Mouse (Mus musculus) adrenal gland, postnatal 0 days (tissue): ENCODE results near the gene March2. TPM values are rescaled to one million over a fixed set of nuclear protein-coding genes. Genes with fewer than 3 reads are reported as not detected.

Experiments
- polyA plus RNA-seq: library from polyadenylated mRNA; unstranded; fragments of >200 nt; fragmentation: Nextera tagmentation; extraction: Ambion mirVana; gene quantifications from 2 replicates; pipeline ENCODE4 v1.2.1, GENCODE M21; 2015

Gene March2
- 84.2 and 105 TPM in 2 replicates for polyA plus RNA-seq

GRCm38 (mm10) chr17:33718384-33718881, at the start of gene March2:
Gene March2 (minus strand): TSS chr17:33718670.

GRCm38 (mm10) chr17:33760255-33761165, 42.0 kb upstream of the March2 start, which contains the start of gene Rab11b:
Gene Rab11b (minus strand): TSS chr17:33760530.

GRCm38 (mm10) chr17:33686760-33687159, 31.7 kb downstream of the March2 start, which contains the start of gene Hnrnpm:
Gene Hnrnpm (minus strand): TSS chr17:33686860.

GRCm38 (mm10) chr17:33637516-33638276, 80.8 kb downstream of the March2 start, which contains the start of gene Pram1:
Gene Pram1 (plus strand): TSS chr17:33638056.

Other genes with a start within 250 kb of the March2 start
- 30.0 and 32.6 TPM in 2 replicates for gene Adamts10, start 194.5 kb downstream of the March2 start, polyA plus RNA-seq
- 2.0 and 2.3 TPM in 2 replicates for gene Myo1f, start 163.0 kb downstream of the March2 start, polyA plus RNA-seq
- gene Zfp414, start 89.6 kb downstream of the March2 start, polyA plus RNA-seq, result 32.0 and 42.3 TPM in 2 replicates
- gene Pram1, start 80.6 kb downstream of the March2 start, polyA plus RNA-seq, result 0.71 TPM in 1 of 2 replicates, not detected in the other
- gene Hnrnpm, start 31.8 kb downstream of the March2 start, polyA plus RNA-seq, result 123 and 153 TPM in 2 replicates
- gene Rab11b, start 41.9 kb upstream of the March2 start, polyA plus RNA-seq, result 248 and 296 TPM in 2 replicates
- gene Angptl4, start 63.2 kb upstream of the March2 start, polyA plus RNA-seq, result 84.8 and 87.3 TPM in 2 replicates
- 50.5 and 107 TPM in 2 replicates for gene Kank3, start 91.8 kb upstream of the March2 start, polyA plus RNA-seq
- 1,247 and 1,332 TPM in 2 replicates for gene Rps28, start 105.9 kb upstream of the March2 start, polyA plus RNA-seq
- gene Ndufa7, start 105.9 kb upstream of the March2 start, polyA plus RNA-seq, result 987 and 1,283 TPM in 2 replicates
- gene Cd320, start 124.4 kb upstream of the March2 start, polyA plus RNA-seq, result 89.3 and 138 TPM in 2 replicates
- not detected in 2 replicates for gene Gm7029, start 155.2 kb upstream of the March2 start, polyA plus RNA-seq
- 2.3 and 3.1 TPM in 2 replicates for gene Kifc1, start 172.0 kb upstream of the March2 start, polyA plus RNA-seq
- 0.27 TPM in 1 of 2 replicates, not detected in the other for gene Platr17, start 186.5 kb upstream of the March2 start, polyA plus RNA-seq
- 23.8 and 32.1 TPM in 2 replicates for gene Daxx, start 190.7 kb upstream of the March2 start, polyA plus RNA-seq
- 72.5 and 91.8 TPM in 2 replicates for gene Tapbp, start 197.2 kb upstream of the March2 start, polyA plus RNA-seq
- 14.6 and 16.5 TPM in 2 replicates for gene Zbtb22, start 197.2 kb upstream of the March2 start, polyA plus RNA-seq
- 20.0 and 32.4 TPM in 2 replicates for gene Rgl2, start 210.9 kb upstream of the March2 start, polyA plus RNA-seq
- 108 and 142 TPM in 2 replicates for gene Pfdn6, start 221.7 kb upstream of the March2 start, polyA plus RNA-seq
- gene Wdr46, start 222.0 kb upstream of the March2 start, polyA plus RNA-seq, result 17.5 and 21.3 TPM in 2 replicates
- gene B3galt4, start 232.8 kb upstream of the March2 start, polyA plus RNA-seq, result 7.6 and 8.1 TPM in 2 replicates
- 28.4 and 40.1 TPM in 2 replicates for gene Vps52, start 237.1 kb upstream of the March2 start, polyA plus RNA-seq
- 2,003 and 3,084 TPM in 2 replicates for gene Rps18, start 237.3 kb upstream of the March2 start, polyA plus RNA-seq